Mouse (Mus musculus): ENCODE measurements around the gene Rnps1.
A peak's percentile ranks its signal among the peaks of the same experiment; 100 is the strongest.
"Not testable (repeated sequence)": the region's sequence is repeated elsewhere in the genome, so short reads cannot be mapped to it uniquely, and the experiment has no call there.

Gene Rnps1

DNA sequence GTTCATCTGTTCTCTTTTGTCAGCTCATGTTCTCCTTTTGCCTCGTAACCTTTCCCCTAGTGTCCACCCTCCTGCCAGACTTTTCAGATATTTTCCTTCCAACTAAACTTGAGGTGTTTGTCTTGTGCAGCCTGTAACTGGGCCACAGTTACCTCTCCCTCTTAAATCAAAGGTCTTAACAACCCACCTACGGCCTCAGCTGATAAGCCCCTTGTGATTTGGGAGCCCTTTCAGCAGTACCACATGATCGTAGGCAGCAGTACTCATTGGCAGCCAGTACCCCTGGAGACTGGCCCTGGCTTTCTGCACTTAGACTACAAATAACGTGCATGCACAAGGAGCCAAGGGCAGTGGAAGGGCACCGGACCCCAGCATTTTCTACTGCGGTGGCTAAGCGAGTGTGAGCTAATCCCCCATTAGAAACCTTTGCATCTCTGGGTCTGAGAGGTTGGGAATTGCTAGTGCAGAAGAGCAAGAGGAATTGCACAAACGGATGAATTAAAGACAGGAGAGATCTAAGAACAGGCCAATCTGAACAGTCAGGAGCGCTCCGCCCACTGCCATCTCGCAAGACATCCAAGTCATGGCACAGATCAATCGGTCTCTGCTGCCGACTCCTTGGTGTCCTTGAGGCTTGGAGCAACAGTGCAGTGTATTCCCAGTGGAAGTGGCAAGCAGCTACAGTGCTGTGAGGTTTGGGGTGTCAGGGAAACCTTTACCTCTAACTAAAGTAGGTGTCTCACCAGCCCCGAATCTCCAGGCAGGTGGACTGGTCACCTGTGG is 15.0 kb downstream of the Rnps1 start:
- no peak for DNase-seq

DNA sequence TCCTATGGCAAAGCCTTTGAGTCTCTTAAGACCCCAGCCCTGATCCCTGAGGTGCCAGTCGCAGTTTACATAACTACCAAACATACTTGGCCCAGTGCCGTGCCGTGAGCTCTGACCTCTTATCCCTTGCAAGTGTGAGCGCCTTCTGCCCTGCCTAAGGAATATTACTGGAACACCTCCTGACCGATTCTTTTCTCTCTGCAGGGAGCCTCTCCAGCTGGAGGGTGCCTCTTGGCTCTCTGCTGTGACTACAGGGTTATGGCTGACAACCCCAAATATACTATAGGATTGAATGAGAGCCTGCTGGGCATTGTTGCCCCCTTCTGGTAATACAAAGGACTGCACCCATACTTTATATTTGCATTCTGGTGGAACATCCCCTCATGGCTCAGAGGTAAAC is 22.7 kb downstream of the Rnps1 start:
- peak in 1 of 2 experiments; percentile 31 for DNase-seq

GRCm38 (mm10) chr17:24440377-24440776 is 26.0 kb downstream of the Rnps1 start:
- DNase-seq: no peak

GRCm38 (mm10) chr17:24441148-24441547 is 26.8 kb downstream of the Rnps1 start:
- DNase-seq: no peak

- DNase-seq: no peak
These were observed 27.7 kb downstream of the Rnps1 start for GRCm38 (mm10) chr17:24442107-24442506.

DNA sequence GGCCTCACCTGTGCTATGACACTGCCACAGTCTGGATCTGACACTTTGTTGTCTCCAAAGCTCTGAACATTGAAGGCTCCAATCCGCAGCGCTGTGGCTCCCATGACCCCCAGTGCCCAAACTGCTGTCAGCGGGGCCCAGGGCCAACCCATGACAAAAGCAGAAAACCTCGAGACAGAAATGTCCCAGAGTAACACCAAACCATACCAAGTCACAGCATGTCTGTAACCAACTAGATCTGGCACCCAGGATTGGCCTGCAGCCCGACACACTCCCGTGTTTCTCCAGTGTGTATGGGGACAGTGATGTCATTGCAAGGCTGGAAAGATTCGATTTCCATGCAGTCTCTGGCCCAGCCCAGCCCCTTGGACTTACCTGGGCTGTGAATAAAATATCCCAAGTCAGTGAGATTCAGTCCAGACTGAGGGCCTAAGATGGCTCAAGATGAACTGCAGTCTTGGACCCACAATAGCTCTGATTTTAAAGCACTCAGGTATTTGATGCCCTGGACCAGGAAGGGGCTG is 28.3 kb downstream of the Rnps1 start, which contains the start of gene Dnase1l2:
Gene Dnase1l2, minus strand, starts transcription at position 474 of the 524 bp plus-strand sequence.
- no peak for DNase-seq

DNA sequence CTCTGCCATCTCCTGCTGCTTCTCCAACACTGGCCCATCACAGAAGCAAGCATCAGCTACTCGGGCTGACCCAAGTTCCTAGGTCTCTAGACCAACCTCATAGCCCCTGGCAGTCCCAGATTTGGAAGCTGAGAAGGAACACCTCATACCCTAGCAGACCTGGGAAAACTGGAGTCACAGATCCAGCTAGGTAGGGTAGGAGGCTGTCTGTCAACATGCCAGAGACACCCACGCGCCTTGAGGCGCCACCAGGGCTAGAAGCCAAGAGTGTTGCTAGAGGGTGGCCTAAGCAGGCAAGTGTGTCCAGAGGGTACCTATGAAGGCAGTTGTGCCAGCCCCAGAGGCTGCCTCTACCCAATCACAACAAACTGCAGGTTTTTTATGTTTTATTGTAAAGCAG is 29.0 kb downstream of the Rnps1 start:
- DNase-seq: no peak

GRCm38 (mm10) chr17:24446590-24446989 is 32.2 kb downstream of the Rnps1 start:
- DNase-seq: no peak

DNA sequence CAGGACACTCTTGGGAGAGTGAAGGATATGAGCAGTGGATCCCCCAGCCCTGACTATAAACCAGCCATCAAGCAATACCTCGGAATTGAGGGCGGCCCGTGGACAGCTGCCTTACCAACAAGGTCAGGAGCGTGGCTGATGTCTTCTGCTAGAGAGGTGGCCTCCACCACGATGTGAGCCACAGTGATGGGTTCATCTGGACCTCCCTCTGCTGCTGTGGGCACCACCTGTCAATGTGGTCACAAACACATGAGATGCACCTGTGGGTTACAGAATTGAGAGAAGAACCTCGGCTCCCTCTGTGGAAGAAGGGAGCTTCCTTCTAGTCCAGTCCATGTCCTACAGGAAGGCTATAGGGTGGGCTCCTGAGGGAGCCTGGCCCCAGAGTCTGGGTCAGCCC is 35.1 kb downstream of the Rnps1 start:
- DNase-seq: no peak

GRCm38 (mm10) chr17:24451220-24451619 is 36.9 kb downstream of the Rnps1 start:
- DNase-seq: no peak

DNA sequence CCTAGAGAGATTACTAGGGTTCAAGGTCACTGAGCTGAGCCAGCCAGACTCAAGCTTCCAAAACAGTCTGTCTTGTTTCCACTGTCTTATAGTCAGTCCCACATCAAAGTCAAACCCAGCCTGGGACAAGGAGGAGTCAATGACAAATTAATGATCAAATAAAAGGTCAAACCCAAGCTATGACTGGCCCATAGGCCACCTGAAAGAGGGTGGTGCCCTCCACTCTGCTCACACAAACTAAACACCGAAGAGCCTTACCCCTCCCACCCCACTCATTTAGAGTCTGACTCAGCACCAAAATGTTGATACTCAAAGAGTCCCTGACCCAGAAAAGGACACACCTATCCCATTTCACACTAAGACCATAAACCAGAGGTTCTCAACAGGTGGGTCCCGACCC is 39.0 kb downstream of the Rnps1 start:
- DNase-seq: no peak

GRCm38 (mm10) chr17:24454218-24454755 is 39.9 kb downstream of the Rnps1 start:
- no peak for DNase-seq

DNA sequence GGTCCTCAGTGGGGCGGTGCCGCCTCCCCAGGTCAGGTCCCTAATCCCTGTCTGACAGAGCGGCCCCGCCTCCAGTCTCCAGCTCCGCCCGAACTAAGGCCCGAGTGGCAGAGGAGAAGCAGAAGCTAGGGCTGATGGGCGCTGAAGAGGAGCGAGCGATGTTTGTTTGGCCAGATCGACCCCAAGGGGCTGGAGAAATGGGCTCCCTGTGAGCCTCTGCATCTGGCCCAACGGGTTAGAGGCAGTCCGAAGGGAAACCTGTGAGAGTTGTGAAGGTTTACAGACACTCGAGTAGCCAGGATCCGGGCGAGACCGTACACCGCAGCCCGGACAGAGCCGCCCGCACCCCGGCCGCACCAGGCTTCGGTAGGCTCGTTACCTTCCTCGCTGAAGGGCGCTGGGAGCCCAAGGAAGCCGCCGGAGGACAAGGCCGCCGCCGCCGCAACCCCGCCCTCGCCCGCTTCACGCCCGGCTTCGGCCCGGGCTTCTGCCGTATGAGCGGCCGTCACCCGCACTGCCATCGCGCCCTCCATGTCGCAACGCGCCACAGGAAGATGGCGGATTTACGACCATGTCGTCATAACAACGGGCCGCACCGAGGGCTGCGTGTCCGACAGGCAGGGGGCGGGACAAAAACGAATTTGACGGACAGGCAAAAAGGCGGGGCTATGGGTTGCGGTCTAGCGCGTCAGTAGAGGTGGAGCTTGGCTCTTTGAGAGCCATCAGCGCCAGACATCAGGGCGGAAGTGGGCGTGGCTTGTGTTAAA is 40.6 kb downstream of the Rnps1 start:
- DNase-seq: peak; percentile 99 to 100

GRCm38 (mm10) chr17:24455523-24456206 is 41.3 kb downstream of the Rnps1 start:
- not testable (repeated sequence) for DNase-seq

GRCm38 (mm10) chr17:24461580-24461979 is 47.2 kb downstream of the Rnps1 start:
- no peak for DNase-seq

DNA sequence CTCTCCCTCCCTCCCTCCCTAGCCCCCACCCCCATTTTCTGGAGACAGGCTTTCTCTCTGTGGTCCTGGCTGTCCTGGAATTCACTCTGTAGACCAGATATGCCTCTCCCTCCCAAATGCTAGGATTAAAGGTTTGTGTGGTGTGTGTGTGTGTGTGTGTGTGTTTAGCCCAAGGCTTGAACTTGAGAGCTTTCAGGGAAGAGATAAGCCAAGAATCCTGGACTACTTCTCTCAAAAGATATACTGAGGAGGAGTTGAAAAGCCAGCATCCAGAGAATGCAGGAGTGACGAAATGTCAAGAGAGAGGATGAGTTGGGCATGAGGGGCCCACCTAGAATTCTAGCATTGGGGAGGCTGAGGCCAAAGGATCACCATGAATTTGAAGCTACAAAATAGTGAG is 48.6 kb downstream of the Rnps1 start:
- DNase-seq: no peak

GRCm38 (mm10) chr17:24463374-24464133 is 49.2 kb downstream of the Rnps1 start:
- DNase-seq: no peak

DNA sequence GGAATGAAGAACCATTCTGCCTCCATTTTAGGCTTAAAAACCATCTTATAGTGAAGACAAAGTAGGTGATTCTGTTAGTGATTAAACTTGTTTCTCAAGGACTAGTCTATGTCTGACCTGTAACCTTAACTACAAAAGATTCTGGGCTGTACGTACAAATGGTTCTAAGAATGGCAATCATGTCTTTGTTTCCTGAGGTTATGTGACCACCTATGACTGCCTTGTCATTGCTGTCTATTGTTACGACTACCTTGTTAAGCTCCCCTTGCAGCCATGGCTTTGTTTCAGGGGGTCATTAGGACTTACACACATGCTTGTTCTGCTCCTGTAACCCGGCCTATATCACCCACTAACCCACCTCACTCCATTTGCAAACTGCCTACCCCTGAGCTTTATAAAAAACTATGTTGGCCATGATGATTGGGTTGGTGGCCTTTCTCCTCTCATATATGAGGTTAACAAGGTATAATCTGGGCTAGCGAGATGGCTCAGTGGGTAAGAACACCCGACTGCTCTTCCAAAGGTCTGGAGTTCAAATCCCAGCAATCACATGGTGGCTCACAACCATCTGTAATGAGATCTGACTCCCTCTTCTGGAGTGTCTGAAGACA is 54.4 kb downstream of the Rnps1 start:
- DNase-seq: no peak

- DNase-seq: no peak
These were observed 55.1 kb downstream of the Rnps1 start for GRCm38 (mm10) chr17:24469336-24469909.

- peak; percentile 96 to 97 for DNase-seq
These were observed 55.7 kb downstream of the Rnps1 start, which contains the start of the genes E4f1 and Pgp for GRCm38 (mm10) chr17:24469910-24470602. E4f1 (minus strand) TSS chr17:24470313. Pgp (plus strand) TSS chr17:24470392.

Measured in spleen, adult 18-20 months (tissue).